Mouse (Mus musculus) midbrain, embryonic 15.5 days (tissue): ENCODE data around the gene Abcg8. TPM values are rescaled to one million over a fixed set of nuclear protein-coding genes. Genes with fewer than 3 reads are reported as not detected.

Experiments used
- ATAC-seq: fragments of 200-750 bp; cut with Nextera tagmentation; replicated peaks from 2 replicates; pipeline ENCODE4 v1.8.0; 2017; ENCODE audit warnings: moderate TSS enrichment
- H3K27ac ChIP-seq: fragments of 300-500 bp; sonication (generic); 2 replicates; pipeline ENCODE4 v1.5.1; 2015; ENCODE audit warnings: mild to moderate bottlenecking, inconsistent platforms
- H3K27me3 ChIP-seq: fragments of 300-500 bp; sonication (generic); replicated peaks from 2 replicates; pipeline ENCODE4 v1.6.1; 2015; ENCODE audit warnings: inconsistent platforms
- H3K36me3 ChIP-seq: fragments of 300-500 bp; sonication (generic); replicated peaks from 2 replicates; pipeline ENCODE4 v1.6.1; 2015; ENCODE audit warnings: inconsistent platforms
- H3K4me1 ChIP-seq: fragments of 300-500 bp; sonication (generic); 2 replicates; pipeline ENCODE4 v1.6.1; 2015; ENCODE audit warnings: inconsistent platforms
- H3K4me2 ChIP-seq: fragments of 300-500 bp; sonication (generic); 2 replicates; pipeline ENCODE4 v1.6.1; 2015; ENCODE audit warnings: inconsistent platforms, mild to moderate bottlenecking, moderate library complexity
- H3K4me3 ChIP-seq: fragments of 300-500 bp; sonication (generic); 2 replicates; pipeline ENCODE4 v1.5.1; 2015; ENCODE audit warnings: mild to moderate bottlenecking, inconsistent platforms
- H3K9ac ChIP-seq: fragments of 300-500 bp; sonication (generic); 2 replicates; pipeline ENCODE4 v1.6.1; 2015; ENCODE audit warnings: mild to moderate bottlenecking, inconsistent platforms
- H3K9me3 ChIP-seq: fragments of 300-500 bp; sonication (generic); 2 replicates; pipeline ENCODE4 v1.6.1; 2016; ENCODE audit warnings: inconsistent platforms
- WGBS: fragments of 180-500 bp; shearing (Covaris S2); methylation state at CpG from one replicate; pipeline ENCODE4 v1.1.7; 2015; ENCODE audit warnings: mixed read lengths; 5-methylcytosine and 5-hydroxymethylcytosine counted together
- polyA plus RNA-seq: library from polyadenylated mRNA; unstranded; fragments of >200 nt; fragmentation: Nextera tagmentation; extraction: Ambion mirVana; gene quantifications from 2 replicates; pipeline ENCODE4 v1.2.1, GENCODE M21; 2015

The Abcg8 gene
- polyA plus RNA-seq, 1 experiment from 2014 or later, result not detected

DNA sequence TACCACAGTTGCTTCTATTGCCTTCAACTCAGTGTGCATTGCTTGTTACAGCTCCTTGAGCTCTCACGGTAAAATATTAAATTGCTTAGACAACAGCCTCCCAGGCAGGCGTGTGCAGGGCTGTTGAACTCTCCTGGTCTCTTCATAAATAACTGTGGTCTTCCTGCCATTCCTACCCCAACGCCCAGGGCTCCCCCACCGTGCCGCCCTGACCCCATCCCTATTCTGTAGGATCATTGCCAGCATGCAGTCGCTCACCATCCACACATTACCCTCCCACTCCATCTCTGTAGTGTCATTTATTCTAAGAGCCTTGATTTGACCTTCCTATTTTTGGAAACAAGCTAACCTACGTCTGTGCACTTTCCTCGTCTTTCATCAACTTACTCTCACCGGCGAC lies 11.0 kb upstream of the Abcg8 start:
- Histone ChIP-seq H3K4me1 (0 out of 2 replicates have a peak, but pooled peaks cover 2% of the 10 kb centered on the region), H3K36me3 (no peaks in the 10 kb centered on the region), H3K27me3 (no peaks in the 10 kb centered on the region), H3K4me2 (no peak overlapping the region), H3K9ac (no peak overlapping the region), H3K9me3 (no peaks in the 10 kb centered on the region), H3K4me3 (no peak overlapping the region), H3K27ac (no peak overlapping the region)
- no peak for ATAC-seq
- WGBS, result 62% methylated on average over 10 of the region's 10 CpGs

DNA sequence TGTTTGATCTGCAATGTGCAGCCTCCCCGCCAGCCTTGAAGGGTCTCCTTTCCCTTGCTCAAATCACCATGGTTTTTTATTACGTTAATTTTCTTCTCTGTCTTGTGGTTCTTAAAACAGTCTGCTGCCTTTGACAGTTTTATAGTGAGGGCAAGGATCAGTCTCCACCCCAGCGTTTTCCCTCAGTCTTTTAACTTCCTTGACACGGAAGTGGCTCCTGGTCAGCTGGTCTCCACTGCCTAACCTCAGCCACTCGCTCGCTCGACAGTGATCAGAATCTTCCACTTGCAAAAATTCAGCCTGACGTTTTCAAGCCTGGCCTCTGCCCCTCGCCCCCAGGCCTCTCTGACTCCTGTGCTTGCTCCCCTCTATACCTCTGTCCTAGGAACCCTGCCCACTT lies 10.4 kb upstream of the Abcg8 start:
- no peak for ATAC-seq
- H3K27ac ChIP-seq, result no peak overlapping the region
- no peaks in the 10 kb centered on the region for H3K27me3 ChIP-seq
- 0 out of 2 replicates have a peak, but pooled peaks cover 2% of the 10 kb centered on the region for H3K4me1 ChIP-seq
- no peak overlapping the region for H3K4me3 ChIP-seq
- H3K9ac ChIP-seq, result no peak overlapping the region
- H3K36me3 ChIP-seq, result no peaks in the 10 kb centered on the region
- no peaks in the 10 kb centered on the region for H3K9me3 ChIP-seq
- no peak overlapping the region for H3K4me2 ChIP-seq
- 55% methylated on average over 9 of the region's 9 CpGs for WGBS

DNA sequence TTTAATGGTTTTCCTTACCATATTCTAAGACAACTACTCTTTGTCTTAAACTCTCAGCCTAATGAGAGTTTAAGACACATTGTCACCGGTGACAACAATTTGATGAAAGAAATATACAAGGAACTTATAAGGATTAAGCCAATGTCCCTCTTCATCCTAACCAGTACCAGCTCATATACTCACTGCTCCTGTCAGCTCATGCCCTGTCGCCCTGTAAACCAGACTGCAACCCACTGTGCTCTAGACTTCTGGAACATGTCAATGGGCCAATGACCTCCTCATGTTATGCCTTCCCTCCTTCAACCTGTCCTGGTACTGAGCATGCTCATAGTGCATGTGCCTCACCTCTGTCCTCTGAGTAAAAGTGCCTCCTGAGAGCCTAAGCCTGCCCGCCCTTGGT lies 8.3 kb upstream of the Abcg8 start:
- peaks cover 4% of the 10 kb centered on the region; the same call in 1 of the 2 replicates for H3K4me1 ChIP-seq
- no peak overlapping the region for H3K9ac ChIP-seq
- WGBS, result 91% methylated on average over 3 of the region's 3 CpGs
- H3K4me3 ChIP-seq, result no peak overlapping the region
- H3K4me2 ChIP-seq, result no peak overlapping the region
- H3K9me3 ChIP-seq, result no peaks in the 10 kb centered on the region
- no peak overlapping the region for H3K27ac ChIP-seq
- H3K27me3 ChIP-seq, result no peaks in the 10 kb centered on the region
- ATAC-seq, result no peak
- no peaks in the 10 kb centered on the region for H3K36me3 ChIP-seq

DNA sequence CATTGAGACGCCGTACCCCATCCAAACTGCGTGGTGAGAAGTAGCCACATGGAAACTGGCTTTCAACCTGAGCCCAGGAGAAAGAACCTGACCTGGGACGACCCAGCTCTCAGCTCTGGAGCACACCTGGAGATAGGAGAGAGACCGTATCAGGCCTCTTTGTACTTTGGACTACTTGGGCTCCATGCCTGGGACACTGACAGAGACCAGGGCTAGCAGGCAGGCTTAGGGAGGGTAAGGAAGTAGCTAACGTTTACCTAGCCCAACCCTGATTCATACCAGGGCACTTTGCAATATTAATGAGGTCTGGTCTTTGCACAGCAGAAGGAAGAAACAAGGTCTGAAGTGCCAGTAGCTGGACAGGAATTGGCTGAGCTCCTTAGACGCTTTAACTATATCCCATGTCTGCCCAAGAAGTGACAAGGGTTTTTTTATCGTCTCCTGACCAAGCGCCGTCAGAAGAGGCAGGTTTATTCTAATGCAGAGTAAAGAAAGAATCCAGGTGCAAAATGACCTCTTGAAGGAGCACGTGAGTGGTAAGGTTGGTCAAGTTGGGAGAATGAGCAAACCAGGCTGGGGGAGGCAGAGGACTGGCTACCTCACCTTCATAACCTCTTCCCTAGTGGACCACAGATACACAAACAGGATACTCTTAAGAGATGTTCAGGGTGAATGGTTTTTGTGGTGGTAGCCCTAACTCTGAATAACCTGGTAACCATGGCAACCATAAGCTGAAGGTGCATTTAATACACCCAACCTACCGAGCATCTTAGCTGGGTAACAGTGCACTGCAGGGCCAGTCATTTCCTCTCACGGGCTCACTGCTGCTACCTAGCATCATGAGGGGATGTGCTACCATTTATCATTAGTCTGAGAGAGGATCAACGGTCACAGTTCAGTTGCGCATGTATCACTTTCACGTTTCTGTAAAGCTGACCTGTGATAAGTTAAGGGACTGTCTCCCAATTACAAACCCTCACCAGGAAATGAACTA lies 3.4 kb upstream of the Abcg8 start:
- 0 out of 2 replicates have a peak, but pooled peaks have one; percentile 43 for ATAC-seq
- Histone ChIP-seq H3K4me3 (no peak overlapping the region), H3K27ac (no peak overlapping the region), H3K9me3 (no peaks in the 10 kb centered on the region), H3K27me3 (peaks cover 14% of the 10 kb centered on the region), H3K4me2 (no peak overlapping the region), H3K9ac (no peak overlapping the region), H3K4me1 (peaks cover 25% of the 10 kb centered on the region), H3K36me3 (no peaks in the 10 kb centered on the region)
- 72% methylated on average over 16 of the region's 16 CpGs for WGBS

GRCm38 (mm10) chr17:84674048-84674447 lies 2.1 kb upstream of the Abcg8 start:
- Histone ChIP-seq H3K4me2 (0 out of 2 replicates have a peak overlapping the region, but pooled peaks have one; percentile 2), H3K4me1 (peaks cover 25% of the 10 kb centered on the region), H3K4me3 (no peak overlapping the region), H3K36me3 (no peaks in the 10 kb centered on the region), H3K9me3 (no peaks in the 10 kb centered on the region), H3K9ac (no peak overlapping the region), H3K27me3 (peaks cover 14% of the 10 kb centered on the region), H3K27ac (no peak overlapping the region)
- ATAC-seq, result no peak
- 4% methylated on average over 7 of the region's 7 CpGs for WGBS

GRCm38 (mm10) chr17:84675204-84675603 lies 898 bp upstream of the Abcg8 start:
- Histone ChIP-seq H3K4me2 (no peak overlapping the region), H3K9me3 (no peaks in the 10 kb centered on the region), H3K9ac (no peak overlapping the region), H3K4me1 (peaks cover 25% of the 10 kb centered on the region), H3K27me3 (peaks cover 14% of the 10 kb centered on the region), H3K4me3 (no peak overlapping the region), H3K27ac (no peak overlapping the region), H3K36me3 (no peaks in the 10 kb centered on the region)
- no peak for ATAC-seq
- WGBS, result 55% methylated on average over 4 of the region's 4 CpGs

- H3K27me3 ChIP-seq, result peaks cover 14% of the 10 kb centered on the region
- H3K4me2 ChIP-seq, result no peak overlapping the region
- H3K36me3 ChIP-seq, result no peaks in the 10 kb centered on the region
- peaks cover 25% of the 10 kb centered on the region for H3K4me1 ChIP-seq
- no peak overlapping the region for H3K27ac ChIP-seq
- no peak overlapping the region for H3K9ac ChIP-seq
- H3K9me3 ChIP-seq, result no peaks in the 10 kb centered on the region
- ATAC-seq, result no peak
- WGBS, result 91% methylated on average over 11 of the region's 11 CpGs
- no peak overlapping the region for H3K4me3 ChIP-seq
Measured at GRCm38 (mm10) chr17:84677595-84677994, 1.5 kb downstream of the Abcg8 start.

DNA sequence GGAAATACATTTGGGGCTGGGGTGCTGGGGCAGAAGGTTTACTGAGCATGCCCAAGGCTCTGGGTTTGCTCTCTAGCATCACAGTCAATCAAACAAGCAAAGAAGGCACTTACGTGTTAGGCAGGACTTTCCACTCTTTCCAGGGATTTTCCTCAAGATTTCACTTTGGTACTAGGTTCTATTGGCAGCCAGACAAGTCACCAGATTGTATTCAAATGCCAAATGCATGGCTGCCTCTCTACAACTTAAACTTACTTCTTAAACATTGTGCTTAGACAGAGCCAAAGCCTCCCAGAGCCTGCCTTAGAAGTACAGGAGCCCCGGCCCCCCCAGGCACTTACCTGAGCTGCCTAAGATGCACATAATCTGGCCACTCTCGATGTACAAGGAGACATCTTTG lies 5.6 kb downstream of the Abcg8 start:
- Histone ChIP-seq H3K4me3 (no peak overlapping the region), H3K9me3 (no peaks in the 10 kb centered on the region), H3K27ac (no peak overlapping the region), H3K27me3 (no peaks in the 10 kb centered on the region), H3K4me2 (no peak overlapping the region), H3K36me3 (no peaks in the 10 kb centered on the region), H3K9ac (no peak overlapping the region), H3K4me1 (no peaks in the 10 kb centered on the region)
- WGBS, result 78% methylated on average over 3 of the region's 3 CpGs
- ATAC-seq, result no peak

GRCm38 (mm10) chr17:84682734-84683717 lies 6.9 kb downstream of the Abcg8 start, which contains the start of gene Abcg5:
TSS of gene Abcg5 (minus strand) at chr17:84683011.
- 80% methylated on average over 18 of the region's 18 CpGs for WGBS
- Histone ChIP-seq H3K4me3 (no peak within 1 kb of the TSS), H3K9me3 (no peaks in the 10 kb centered on the region), H3K4me1 (no peaks in the 10 kb centered on the region), H3K4me2 (no peak within 1 kb of the TSS), H3K27ac (no peak within 1 kb of the TSS), H3K36me3 (no peaks in the 10 kb centered on the region), H3K9ac (no peak within 1 kb of the TSS), H3K27me3 (no peaks in the 10 kb centered on the region)
- no peak for ATAC-seq

- Histone ChIP-seq H3K27me3 (no peaks in the 10 kb centered on the region), H3K4me1 (no peaks in the 10 kb centered on the region), H3K36me3 (no peaks in the 10 kb centered on the region), H3K4me2 (no peak overlapping the region), H3K9me3 (no peaks in the 10 kb centered on the region), H3K9ac (no peak overlapping the region), H3K27ac (no peak overlapping the region), H3K4me3 (no peak overlapping the region)
- no peak for ATAC-seq
- 49% methylated on average over 6 of the region's 6 CpGs for WGBS
Measured at GRCm38 (mm10) chr17:84684284-84684683, 8.2 kb downstream of the Abcg8 start.

- H3K27ac ChIP-seq, result no peak overlapping the region
- no peaks in the 10 kb centered on the region for H3K27me3 ChIP-seq
- H3K4me3 ChIP-seq, result no peak overlapping the region
- WGBS, result 86% methylated on average over 4 of the region's 4 CpGs
- ATAC-seq, result no peak
- no peak overlapping the region for H3K4me2 ChIP-seq
- H3K9me3 ChIP-seq, result no peaks in the 10 kb centered on the region
- no peaks in the 10 kb centered on the region for H3K4me1 ChIP-seq
- H3K36me3 ChIP-seq, result no peaks in the 10 kb centered on the region
- H3K9ac ChIP-seq, result no peak overlapping the region
Measured at GRCm38 (mm10) chr17:84685286-84685685, 9.2 kb downstream of the Abcg8 start.

- no peaks in the 10 kb centered on the region for H3K4me1 ChIP-seq
- no peak overlapping the region for H3K9ac ChIP-seq
- no peak overlapping the region for H3K4me3 ChIP-seq
- no peaks in the 10 kb centered on the region for H3K9me3 ChIP-seq
- H3K27me3 ChIP-seq, result no peaks in the 10 kb centered on the region
- 70% methylated on average over 5 of the region's 5 CpGs for WGBS
- no peaks in the 10 kb centered on the region for H3K36me3 ChIP-seq
- H3K27ac ChIP-seq, result no peak overlapping the region
- no peak overlapping the region for H3K4me2 ChIP-seq
- ATAC-seq, result no peak
Measured at GRCm38 (mm10) chr17:84687994-84688393, 11.9 kb downstream of the Abcg8 start.
